Mouse (Mus musculus) lung, postnatal 14 days (tissue): ENCODE measurements around the gene 0610037L13Rik.

Experiments
- DNase-seq: peaks from one replicate; pipeline ENCODE4 v3.0.0; 2021

0610037L13Rik gene

DNA sequence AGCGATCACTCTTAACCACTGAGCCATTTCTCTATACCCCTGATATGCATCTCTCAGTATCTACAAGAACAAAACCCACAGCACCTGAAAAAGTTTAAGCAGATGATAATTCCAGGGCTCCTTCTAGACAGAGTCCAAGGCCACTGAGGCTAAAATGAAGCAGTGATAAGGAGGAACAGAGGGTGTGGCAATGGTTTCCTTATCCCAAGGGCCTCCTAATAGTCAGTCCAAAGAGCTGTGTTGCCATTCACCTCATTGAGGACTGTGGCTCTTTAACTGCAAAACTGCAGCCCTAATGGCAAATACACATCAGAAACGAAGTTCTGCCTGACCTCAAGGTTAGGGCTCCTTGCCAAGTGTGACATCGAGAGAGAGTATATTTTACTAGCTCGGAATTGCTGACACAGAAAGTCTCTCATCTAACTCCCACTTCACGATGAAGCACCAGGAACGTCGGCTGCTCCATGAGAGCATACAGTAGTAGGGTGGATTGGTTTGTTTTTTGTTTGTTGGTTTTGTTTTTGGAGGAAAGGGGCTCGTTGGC, 31.6 kb downstream of the 0610037L13Rik start:
- no peak for DNase-seq

GRCm38 (mm10) chr4:107921952-107922351, 32.3 kb downstream of the 0610037L13Rik start:
- DNase-seq: peak; percentile 5

DNA sequence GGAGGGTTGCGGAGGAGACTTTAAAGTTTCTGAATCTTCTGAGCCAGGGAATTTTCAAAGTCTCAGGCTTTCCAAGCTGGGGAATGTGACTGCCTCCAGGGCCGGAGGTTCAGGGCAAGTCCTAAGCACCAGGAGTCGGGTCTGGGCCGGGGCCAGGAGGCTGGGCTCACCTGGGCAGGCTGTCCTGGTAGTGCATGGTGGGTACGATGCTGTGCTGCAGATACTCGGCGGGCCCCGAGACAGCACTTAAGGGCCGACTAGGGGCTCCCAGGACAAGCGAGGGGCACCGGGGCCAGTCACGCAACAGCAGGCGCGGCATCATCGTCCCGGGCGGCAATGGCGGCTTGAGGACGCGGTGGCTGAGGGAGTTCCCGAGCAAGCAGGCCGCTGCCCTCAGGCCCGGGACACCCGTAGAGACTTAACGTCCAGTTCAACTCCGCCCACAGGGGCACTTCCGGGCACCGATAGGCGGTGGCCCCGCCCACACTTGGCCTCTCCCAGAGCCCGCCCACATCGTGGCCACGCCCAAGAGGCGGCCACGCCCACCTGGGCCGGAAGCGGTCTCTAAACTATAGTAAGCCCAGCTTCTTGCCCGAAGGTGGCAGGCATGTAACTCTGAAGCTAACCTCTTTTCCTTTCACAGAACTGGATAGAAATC, 33.7 kb downstream of the 0610037L13Rik start, which contains the start of gene Cpt2:
TSS of gene Cpt2 (minus strand) at position 466 of the 658 bp plus-strand sequence.
- DNase-seq: peak; percentile 96

- no peak for DNase-seq
Measured at GRCm38 (mm10) chr4:107923803-107924194, 34.2 kb downstream of the 0610037L13Rik start.

DNA sequence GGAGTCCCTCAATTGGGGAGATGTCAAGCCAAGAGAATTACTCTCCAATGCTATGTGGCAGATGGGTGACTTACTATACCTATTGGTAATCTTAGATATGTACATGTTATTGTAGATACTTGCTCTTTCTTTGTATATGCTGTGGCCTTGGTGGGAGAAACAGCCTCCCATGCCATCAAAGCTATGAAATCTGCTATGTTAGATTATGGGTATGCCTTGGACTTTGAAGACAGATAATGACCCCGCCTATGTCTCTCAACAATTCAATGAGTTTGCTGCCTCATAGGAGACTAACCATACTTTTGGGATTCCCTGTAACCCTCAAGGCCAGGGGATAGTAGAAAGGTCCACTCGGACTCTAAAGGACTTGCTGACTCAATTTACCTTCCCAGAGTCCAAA, 38.7 kb downstream of the 0610037L13Rik start:
- DNase-seq: no peak

- no peak for DNase-seq
Measured at GRCm38 (mm10) chr4:107928726-107929125, 39.1 kb downstream of the 0610037L13Rik start.

DNA sequence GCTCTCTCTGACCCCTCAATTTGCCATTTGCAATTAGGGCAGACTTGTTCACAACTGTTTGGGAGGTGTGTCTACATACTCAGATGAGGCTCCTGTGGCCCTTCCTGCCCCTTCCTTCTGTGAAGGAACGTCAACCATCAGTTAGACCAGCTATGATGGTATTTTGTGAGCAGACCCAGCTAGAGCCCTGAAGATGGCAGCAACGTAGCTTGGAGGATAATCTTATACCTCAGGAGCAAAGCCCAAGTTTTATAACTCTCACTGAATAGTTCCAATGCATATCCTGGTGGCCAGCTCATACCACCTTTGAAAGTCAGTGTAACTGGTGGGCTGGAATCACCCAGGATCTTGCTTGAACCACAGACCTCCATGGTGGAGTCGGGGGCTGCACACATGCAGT, 41.8 kb downstream of the 0610037L13Rik start:
- DNase-seq: no peak

GRCm38 (mm10) chr4:107933239-107933638, 43.6 kb downstream of the 0610037L13Rik start:
- DNase-seq: no peak

GRCm38 (mm10) chr4:107935254-107935653, 45.6 kb downstream of the 0610037L13Rik start:
- no peak for DNase-seq

- DNase-seq: peak; percentile 79
Measured at GRCm38 (mm10) chr4:107937338-107937737, 47.7 kb downstream of the 0610037L13Rik start.

DNA sequence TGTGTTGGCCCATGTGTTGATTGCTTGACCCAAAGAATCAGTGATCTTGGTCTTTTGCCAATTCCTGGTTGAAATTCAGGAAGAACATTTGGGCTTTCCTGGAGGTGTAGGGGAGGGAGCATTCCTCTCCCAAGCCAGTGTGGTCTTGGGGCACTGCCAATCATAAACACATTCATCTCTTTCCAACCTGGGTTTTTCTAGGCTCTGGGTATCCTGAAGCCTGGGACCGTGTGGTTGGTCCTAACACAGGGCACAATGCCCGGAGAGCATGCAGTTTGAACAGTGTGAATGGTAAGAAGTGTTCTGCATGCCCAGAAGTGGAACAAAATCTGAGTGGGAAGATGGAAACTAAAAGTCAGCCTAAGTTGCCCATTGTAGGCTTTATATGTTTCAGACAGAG, 48.5 kb downstream of the 0610037L13Rik start:
- no peak for DNase-seq

GRCm38 (mm10) chr4:107942741-107943140, 53.1 kb downstream of the 0610037L13Rik start:
- DNase-seq: no peak

- DNase-seq: no peak
Measured at GRCm38 (mm10) chr4:107944141-107944540, 54.5 kb downstream of the 0610037L13Rik start.
